ENCODE assay signal across 12 mouse cellular contexts in the genomic region with DNA sequence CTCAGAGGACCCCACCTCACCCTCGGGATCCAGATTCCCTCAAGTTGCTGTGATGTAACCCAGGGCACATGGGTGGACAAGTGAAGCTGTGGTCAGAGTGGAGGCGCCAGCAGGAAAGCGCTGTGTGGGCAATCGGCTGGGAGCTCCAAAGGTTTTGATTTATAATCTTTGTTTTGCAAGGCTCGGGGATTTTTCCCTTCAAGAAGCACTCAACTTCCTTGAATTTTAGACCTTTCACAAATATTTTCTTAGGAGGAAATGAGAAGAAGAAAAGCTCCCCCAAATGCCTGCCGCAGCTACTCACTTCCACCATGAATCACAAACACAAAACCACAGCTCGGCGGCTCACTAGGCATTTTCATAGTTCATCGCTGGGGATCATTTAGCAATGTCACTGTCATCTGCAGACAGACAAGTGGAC. TPM values are rescaled to one million over a fixed set of nuclear protein-coding genes. Genes with fewer than 3 reads are reported as not detected.
DNase-seq lines count a peak whose midpoint lies in the region; ATAC-seq and TF ChIP-seq lines count a peak whose summit lies in the region.
"Had no signal": no experiment of that assay in that cellular context is flagged by ENCODE, and none has a peak within 500 bp of the region (broad histone marks: within the 10 kb centered on the region; RNA-seq: fewer than 3 reads in every experiment).

No protein-coding gene starts in this region.

- TF ChIP-seq EP300 in CH12.LX (IDR thresholded peaks at IDR 0.05; ENCODE audit: low read length): peak; percentile 50; the same call in 1 of the 2 replicates

- WGBS in embryonic facial prominence, embryonic 15.5 days: 47% methylated on average over 9 of the region's 9 CpGs
- WGBS in forebrain, embryonic 13.5 days: 79% methylated on average over 9 of the region's 9 CpGs

- H3K27me3 ChIP-seq in CH12.LX (replicated peaks): no peaks in the 10 kb centered on the region
- no peaks in the 10 kb centered on the region; the same call in 1 of the 2 replicates for H3K27me3 ChIP-seq in embryonic facial prominence, embryonic 15.5 days
- no peaks in the 10 kb centered on the region for H3K27me3 ChIP-seq in forebrain, embryonic 13.5 days
- H3K27me3 ChIP-seq: hindbrain, embryonic 15.5 days; neural tube, embryonic 13.5 days had no signal

- TF ChIP-seq CTCF in CH12.LX (conservative IDR thresholded peaks at IDR 0.05 in 1 of 2, IDR thresholded peaks at IDR 0.05 in 1 of 2; ENCODE audit: low read depth in 2 of 2, low read length in 2 of 2): no peak

- H3K4me1 ChIP-seq in CH12.LX (ENCODE audit: control insufficient read depth in 1 of 2, insufficient read depth in 2 of 2): peaks cover 20 to 61% of the 10 kb centered on the region in 2 experiments
- peaks cover 46% of the 10 kb centered on the region for H3K4me1 ChIP-seq in embryonic facial prominence, embryonic 15.5 days
- H3K4me1 ChIP-seq in forebrain, embryonic 13.5 days: no peaks in the 10 kb centered on the region
- H3K4me1 ChIP-seq: hindbrain, embryonic 15.5 days had no signal

- dilution Hi-C loops in CH12.LX (cut with MboI; ENCODE audit: extremely low pct_ligation_motif_present, extremely low pct_unique_long_range_greater_than_20kb, low sequenced_read_pairs): no loop called here

- no peak overlapping the region for H3K4me3 ChIP-seq in CH12.LX (replicated peaks in 1 of 3; ENCODE audit: low read depth in 2 of 3, low read length in 2 of 3, poor library complexity in 1 of 3)
- H3K4me3 ChIP-seq in embryonic facial prominence, embryonic 15.5 days (replicated peaks): no peak overlapping the region
- H3K4me3 ChIP-seq in forebrain, embryonic 13.5 days: no peak overlapping the region
- H3K4me3 ChIP-seq: hindbrain, embryonic 15.5 days; liver, embryonic 13.5 days; neural tube, embryonic 13.5 days had no signal

- DNase-seq in kidney, adult 9 months: peak; percentile 22
- DNase-seq in kidney, adult 11 months: no peak
- peak; percentile 68 for DNase-seq in CH12.LX (ENCODE audit: extremely low read depth)
- peak; percentile 36 to 47 for DNase-seq in lung, postnatal 4 days
- no peak for DNase-seq in cerebellum, adult 11-12 months
- no peak for DNase-seq in cerebellum, postnatal 36 days
- DNase-seq: liver, embryonic 13.5 days had no signal

- H3K27ac ChIP-seq in CH12.LX (ENCODE audit: insufficient read depth, low read depth): no peak overlapping the region
- H3K27ac ChIP-seq in embryonic facial prominence, embryonic 15.5 days (replicated peaks): 0 out of 2 replicates have a peak overlapping the region, but pooled peaks have one; percentile 13
- H3K27ac ChIP-seq in forebrain, embryonic 13.5 days: no peak overlapping the region
- H3K27ac ChIP-seq: hindbrain, embryonic 15.5 days; liver, embryonic 13.5 days; neural tube, embryonic 13.5 days had no signal

- ATAC-seq in embryonic facial prominence, embryonic 15.5 days (ENCODE audit: insufficient number of reproducible peaks, low FRiP score, low TSS enrichment, low read depth): no peak
- ATAC-seq in forebrain, embryonic 13.5 days: no peak

- in situ Hi-C loops in CH12.LX (cut with MboI; ENCODE audit: low pct_ligation_motif_present, low pct_unique_long_range_greater_than_20kb, low sequenced_read_pairs): loop anchor here (5.0 kb wide), 1 partner anchor 39 kb away; no protein-coding TSS in a partner anchor

- H3K9me3 ChIP-seq in CH12.LX (replicated peaks; ENCODE audit: low read length): no peaks in the 10 kb centered on the region
- H3K9me3 ChIP-seq in embryonic facial prominence, embryonic 15.5 days (replicated peaks): no peaks in the 10 kb centered on the region
- no peaks in the 10 kb centered on the region for H3K9me3 ChIP-seq in forebrain, embryonic 13.5 days (replicated peaks)
- H3K9me3 ChIP-seq: hindbrain, embryonic 15.5 days; liver, embryonic 13.5 days; neural tube, embryonic 13.5 days had no signal

- TF ChIP-seq POLR2A in CH12.LX (IDR thresholded peaks at IDR 0.05; ENCODE audit: low read depth, low read length): no peak

- H3K4me2 ChIP-seq in CH12.LX (ENCODE audit: insufficient read depth, low read depth, poor library complexity, severe bottlenecking): peak overlapping the region; percentile 70
- H3K4me2 ChIP-seq in embryonic facial prominence, embryonic 15.5 days (replicated peaks): no peak overlapping the region
- H3K4me2 ChIP-seq in forebrain, embryonic 13.5 days: no peak overlapping the region
- H3K4me2 ChIP-seq: hindbrain, embryonic 15.5 days; liver, embryonic 13.5 days; neural tube, embryonic 13.5 days had no signal

- H3K9ac ChIP-seq in CH12.LX (ENCODE audit: insufficient read depth, low read depth): no peak overlapping the region
- H3K9ac ChIP-seq in embryonic facial prominence, embryonic 15.5 days: no peak overlapping the region
- H3K9ac ChIP-seq in forebrain, embryonic 13.5 days: no peak overlapping the region
- H3K9ac ChIP-seq: hindbrain, embryonic 15.5 days; neural tube, embryonic 13.5 days had no signal

- no peak for TF ChIP-seq RAD21 in CH12.LX (IDR thresholded peaks at IDR 0.05; ENCODE audit: low read depth, low read length)

- no peaks in the 10 kb centered on the region for H3K36me3 ChIP-seq in CH12.LX (replicated peaks in 1 of 2; ENCODE audit: control insufficient read depth in 1 of 2, insufficient read depth in 1 of 2, low read length in 1 of 2)
- H3K36me3 ChIP-seq in embryonic facial prominence, embryonic 15.5 days: no peaks in the 10 kb centered on the region
- H3K36me3 ChIP-seq in forebrain, embryonic 13.5 days (ENCODE audit: poor library complexity, severe bottlenecking): no peaks in the 10 kb centered on the region
- H3K36me3 ChIP-seq: hindbrain, embryonic 15.5 days; liver, embryonic 13.5 days; neural tube, embryonic 13.5 days had no signal

- no peaks in the 10 kb centered on the region for H3K79me2 ChIP-seq in CH12.LX (replicated peaks; ENCODE audit: control insufficient read depth, extremely low read depth, insufficient read depth, poor library complexity, severe bottlenecking)

TF ChIP-seq in CH12.LX, 34 proteins besides CTCF, POLR2A, EP300 and RAD21:
- TF ChIP-seq MXI1 (IDR thresholded peaks at IDR 0.05; ENCODE audit: low read depth, low read length): no peak
- no peak for TF ChIP-seq ZMIZ1 (IDR thresholded peaks at IDR 0.05; ENCODE audit: low read depth, low read length)
- TF ChIP-seq SMC3 (IDR thresholded peaks at IDR 0.05; ENCODE audit: low read depth, low read length): no peak
- no peak for TF ChIP-seq GABPA (IDR thresholded peaks at IDR 0.05; ENCODE audit: insufficient replicate concordance, low read depth, low read length)
- no peak for TF ChIP-seq MAZ (IDR thresholded peaks at IDR 0.05; ENCODE audit: low read depth, low read length)
- no peak for TF ChIP-seq ZNF384 (IDR thresholded peaks at IDR 0.05; ENCODE audit: low read depth, low read length)
- TF ChIP-seq ETS1 (conservative IDR thresholded peaks at IDR 0.05; ENCODE audit: low read depth, low read length): no peak
- TF ChIP-seq JUND (conservative IDR thresholded peaks at IDR 0.05; ENCODE audit: low read depth, low read length): no peak
- no peak for TF ChIP-seq E2F4 (IDR thresholded peaks at IDR 0.05; ENCODE audit: insufficient replicate concordance, low read depth, low read length)
- TF ChIP-seq USF2 (conservative IDR thresholded peaks at IDR 0.05; ENCODE audit: low read depth, low read length): no peak
- TF ChIP-seq USF1 (IDR thresholded peaks at IDR 0.05; ENCODE audit: low read depth, low read length): no peak

RNA-seq across cellular contexts. Expression of a gene that starts 29.7 kb away (rescaled TPM):
- total RNA-seq in CH12.LX (2012; rRNA removed): under 0.01 and 0.25 TPM in 2 replicates
- 0.19 TPM in 1 of 2 replicates, not detected in the other for total RNA-seq in CH12.LX (2014; rRNA removed)
- 0.61 and 0.97 TPM in 2 replicates for polyA plus RNA-seq in CH12.LX (2012; ENCODE audit: insufficient read length, low read depth)
- 11.9 and 12.0 TPM in 2 replicates for polyA plus RNA-seq in embryonic facial prominence, embryonic 15.5 days (2015; fragmentation: Nextera tagmentation; extraction: Ambion mirVana)
- 0.13 TPM in 1 of 2 replicates, not detected in the other for polyA plus RNA-seq in forebrain, embryonic 13.5 days (2015; fragmentation: Nextera tagmentation; extraction: Ambion mirVana)
- polyA plus RNA-seq: forebrain, embryonic 11.5 days had no signal

Comparison
In these comparisons a context has a peak if more than half of its experiments do, and no peak if none do; other contexts are left out.
1. DNase-seq: peak in kidney, adult 9 months (single experiment), CH12.LX (single experiment) and lung, postnatal 4 days (2 of 2); none in kidney, adult 11 months (single experiment), cerebellum, adult 11-12 months (single experiment) and cerebellum, postnatal 36 days (0 of 2).